Mouse (Mus musculus) urinary bladder, adult 2 months (tissue): ENCODE measurements around the gene Psme2b. TPM values are rescaled to one million over a fixed set of nuclear protein-coding genes. Genes with fewer than 3 reads are reported as not detected.
"Not testable (repeated sequence)": the region's sequence is repeated elsewhere in the genome, so short reads cannot be mapped to it uniquely, and the experiment has no call there.

Experiments
- DNase-seq: peaks from one replicate; pipeline ENCODE4 v3.0.0; 2022; ENCODE audit warnings: low spot score
- polyA plus RNA-seq: library from polyadenylated mRNA; depleted of rRNA; stranded (reverse); fragments of >200 nt; gene quantifications from 2 replicates; pipeline ENCODE4 v1.2.3, GENCODE M21; 2012; rRNA removed

Psme2b gene
- polyA plus RNA-seq, 1 experiment: 8.6 TPM

DNA sequence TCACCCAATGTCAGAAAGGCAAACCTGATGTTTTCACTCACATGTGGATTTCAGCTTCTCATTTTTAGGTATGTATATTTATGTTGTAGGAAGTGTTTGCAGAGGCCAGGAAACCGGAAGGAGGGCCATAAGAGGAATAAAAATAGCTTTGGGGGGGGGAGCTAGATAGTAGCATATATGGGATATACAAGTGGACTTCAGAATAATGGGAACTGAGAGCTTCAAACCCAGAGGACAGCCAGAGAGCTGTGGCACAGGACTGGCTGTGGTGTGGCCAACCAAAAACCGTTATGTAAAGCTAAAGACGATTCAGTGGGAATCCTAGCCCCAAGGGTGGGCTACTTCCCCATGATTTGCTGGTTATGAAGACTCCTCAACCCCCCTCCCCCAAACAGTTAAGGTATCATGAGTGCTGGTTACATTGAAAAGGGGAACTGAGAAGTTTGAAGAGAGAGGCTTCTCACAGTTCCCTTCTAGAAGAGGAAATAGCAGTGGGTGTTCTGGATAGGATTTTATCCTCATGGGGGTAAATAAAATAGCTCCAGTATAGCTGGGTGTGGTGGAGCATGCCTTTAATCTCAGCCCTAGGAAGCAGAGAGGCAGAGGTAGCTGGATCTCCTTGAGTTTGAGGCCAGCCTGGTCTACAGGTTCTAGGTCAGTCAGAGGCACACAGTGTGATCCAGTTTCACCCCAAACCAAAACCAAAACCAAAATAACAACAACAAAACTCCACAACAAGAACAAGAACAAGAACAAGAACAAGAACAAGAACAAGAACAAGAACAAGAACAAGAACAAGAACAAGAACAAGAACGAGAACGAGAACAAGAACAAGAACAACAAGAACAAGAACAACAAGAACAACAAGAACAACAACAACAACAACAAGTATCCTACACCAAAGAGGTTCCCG, 45.1 kb downstream of the Psme2b start:
- not testable (repeated sequence) for DNase-seq

DNA sequence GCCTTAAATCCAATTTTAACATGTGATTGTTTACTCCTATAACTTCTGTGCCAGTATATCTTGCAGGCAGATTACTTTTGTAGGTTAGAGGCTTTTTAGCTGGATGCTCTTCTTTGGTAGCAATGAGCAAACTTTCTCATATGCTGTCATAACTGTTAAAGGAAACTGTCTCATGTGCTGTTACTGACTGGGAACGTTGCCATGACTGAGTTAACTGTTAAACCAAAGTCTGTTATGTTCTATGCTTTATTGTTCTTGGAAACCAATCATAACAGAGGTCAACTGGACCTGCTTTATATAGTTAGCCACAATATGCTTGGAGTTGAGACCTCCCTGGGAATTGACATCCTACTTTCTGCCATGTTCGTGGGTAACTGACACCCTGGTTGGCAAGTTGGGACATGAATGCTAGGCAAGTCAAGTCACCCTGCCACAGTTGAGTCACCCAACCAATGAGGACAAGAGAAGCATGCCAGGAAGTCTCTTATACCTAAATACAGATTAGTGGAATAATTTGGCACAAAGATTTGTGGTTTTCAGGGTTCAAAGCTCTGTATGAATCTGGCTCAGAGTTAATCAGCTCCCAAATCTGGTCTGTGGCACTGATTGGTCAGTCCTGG, 47.1 kb downstream of the Psme2b start:
- no peak for DNase-seq

Other genes with a start within 250 kb of the Psme2b start
- gene Rack1, start 145.9 kb downstream of the Psme2b start, polyA plus RNA-seq: 1,217 and 1,275 TPM in 2 replicates
- gene Trim41, start 128.8 kb downstream of the Psme2b start, polyA plus RNA-seq: 34.8 and 37.5 TPM in 2 replicates
- 14.9 and 16.1 TPM in 2 replicates for gene Trim7, start 120.0 kb downstream of the Psme2b start, polyA plus RNA-seq
- 20.8 and 23.2 TPM in 2 replicates for gene Gm12184, start 119.5 kb downstream of the Psme2b start, polyA plus RNA-seq
- gene Irgm1, start 74.5 kb downstream of the Psme2b start, polyA plus RNA-seq: 30.5 and 54.8 TPM in 2 replicates
- 0.98 and 1.6 TPM in 2 replicates for gene Gm5431, start 44.0 kb downstream of the Psme2b start, polyA plus RNA-seq
- 0.34 and 0.74 TPM in 2 replicates for gene Olfr56, start 32.7 kb upstream of the Psme2b start, polyA plus RNA-seq
- gene 9930111J21Rik1, start 33.2 kb upstream of the Psme2b start, polyA plus RNA-seq: 1.9 and 3.4 TPM in 2 replicates
- gene Gm12185, start 46.0 kb upstream of the Psme2b start, polyA plus RNA-seq: 0.58 and 1.5 TPM in 2 replicates
- gene Tgtp1, start 48.0 kb upstream of the Psme2b start, polyA plus RNA-seq: 6.4 and 10.5 TPM in 2 replicates
- gene 9930111J21Rik2, start 105.1 kb upstream of the Psme2b start, polyA plus RNA-seq: 5.9 and 7.8 TPM in 2 replicates
- gene Tgtp2, start 118.0 kb upstream of the Psme2b start, polyA plus RNA-seq: 17.4 and 36.5 TPM in 2 replicates
- gene Ifi47, start 130.4 kb upstream of the Psme2b start, polyA plus RNA-seq: 16.0 and 23.9 TPM in 2 replicates
- 0.06 and 0.14 TPM in 2 replicates for gene Olfr1396, start 168.7 kb upstream of the Psme2b start, polyA plus RNA-seq
- gene Olfr1395, start 196.1 kb upstream of the Psme2b start, polyA plus RNA-seq: not detected in 2 replicates
- not detected in 2 replicates for gene Olfr1394, start 208.2 kb upstream of the Psme2b start, polyA plus RNA-seq
- 0.62 and 0.73 TPM in 2 replicates for gene Btnl9, start 241.0 kb upstream of the Psme2b start, polyA plus RNA-seq